Mouse (Mus musculus): ENCODE results near the gene Ifrd1.
"Not testable (repeated sequence)": the region's sequence is repeated elsewhere in the genome, so short reads cannot be mapped to it uniquely, and the experiment has no call there.

Ifrd1 gene

GRCm38 (mm10) chr12:40199302-40199701 is 49.0 kb downstream of the Ifrd1 start, which contains the start of gene Lsmem1:
TSS of gene Lsmem1 (minus strand) at chr12:40199490.
- no peak for DNase-seq (ENCODE audit: low spot score)

GRCm38 (mm10) chr12:40198427-40198826 is 49.9 kb downstream of the Ifrd1 start:
- DNase-seq (ENCODE audit: low spot score): no peak

GRCm38 (mm10) chr12:40198019-40198418 is 50.3 kb downstream of the Ifrd1 start:
- DNase-seq (ENCODE audit: low spot score): no peak

GRCm38 (mm10) chr12:40197511-40197910 is 50.8 kb downstream of the Ifrd1 start:
- DNase-seq (ENCODE audit: low spot score): no peak

GRCm38 (mm10) chr12:40185474-40185873 is 62.8 kb downstream of the Ifrd1 start:
- DNase-seq (ENCODE audit: low spot score): no peak

GRCm38 (mm10) chr12:40177089-40177488 is 71.2 kb downstream of the Ifrd1 start:
- no peak for DNase-seq (ENCODE audit: low spot score)

- DNase-seq (ENCODE audit: low spot score): no peak
These were observed 72.1 kb downstream of the Ifrd1 start for GRCm38 (mm10) chr12:40176158-40176557.

- not testable (repeated sequence) for DNase-seq (ENCODE audit: low spot score)
These were observed 73.1 kb downstream of the Ifrd1 start for GRCm38 (mm10) chr12:40175171-40175570.

GRCm38 (mm10) chr12:40171637-40172036 is 76.7 kb downstream of the Ifrd1 start:
- DNase-seq (ENCODE audit: low spot score): no peak

GRCm38 (mm10) chr12:40169675-40170074 is 78.6 kb downstream of the Ifrd1 start:
- DNase-seq (ENCODE audit: low spot score): no peak

GRCm38 (mm10) chr12:40164621-40165020 is 83.7 kb downstream of the Ifrd1 start:
- no peak for DNase-seq (ENCODE audit: low spot score)

- DNase-seq (ENCODE audit: low spot score): no peak
These were observed 87.5 kb downstream of the Ifrd1 start for GRCm38 (mm10) chr12:40160777-40161176.

- DNase-seq (ENCODE audit: low spot score): no peak
These were observed 94.1 kb downstream of the Ifrd1 start for GRCm38 (mm10) chr12:40154188-40154587.

- no peak for DNase-seq (ENCODE audit: low spot score)
These were observed 95.8 kb downstream of the Ifrd1 start for GRCm38 (mm10) chr12:40152353-40153069.
